Comparison of ENCODE assay signal across 8 mouse cellular contexts in the genomic region with DNA sequence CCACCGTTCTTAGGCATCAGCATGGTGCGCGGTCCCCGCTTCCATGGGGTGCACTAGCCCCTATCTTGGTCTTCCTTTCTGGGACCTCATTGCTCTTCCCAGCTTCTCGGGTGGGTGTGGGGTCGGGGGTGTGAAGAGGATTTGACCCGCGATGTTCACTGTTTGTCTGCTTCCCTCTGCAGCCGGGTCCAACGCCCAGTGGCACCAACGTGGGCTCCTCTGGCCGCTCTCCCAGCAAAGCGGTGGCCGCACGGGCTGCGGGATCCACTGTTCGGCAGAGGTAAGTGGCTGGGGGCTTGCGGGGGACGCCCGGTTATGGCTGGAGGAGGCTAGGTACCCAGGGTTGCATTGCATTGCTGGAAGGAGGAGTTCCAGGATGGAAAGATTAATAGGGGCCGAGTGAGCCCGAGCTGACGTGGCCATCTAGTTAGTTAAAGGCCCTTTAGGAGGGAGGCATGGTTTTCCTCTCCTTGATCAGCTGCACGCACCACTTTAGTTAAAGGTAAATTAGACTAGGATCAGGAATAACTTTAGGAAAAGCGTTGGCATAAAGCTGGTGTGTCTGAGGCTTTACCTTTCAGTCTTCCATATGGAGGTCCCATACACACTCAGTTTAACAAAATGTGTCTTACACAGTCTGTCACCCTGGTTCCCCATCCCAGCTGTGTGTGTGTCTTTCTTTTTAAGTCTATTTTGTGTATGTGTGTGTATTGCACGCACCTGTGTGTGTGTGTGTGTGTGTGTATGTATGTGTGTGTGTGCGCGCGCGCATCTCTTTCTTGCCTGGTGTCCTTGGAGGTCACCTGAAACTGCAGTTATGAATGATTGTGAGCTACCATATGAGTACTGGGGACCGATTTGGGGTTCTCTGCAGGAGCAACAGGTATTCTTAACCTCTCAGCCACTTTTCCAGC. TPM values are rescaled to one million over a fixed set of nuclear protein-coding genes. Genes with fewer than 3 reads are reported as not detected.
DNase-seq lines count a peak whose midpoint lies in the region; ATAC-seq and TF ChIP-seq lines count a peak whose summit lies in the region.

No protein-coding gene starts in this region.

- peak overlapping the region; percentile 90 for H3K9ac ChIP-seq in kidney, embryonic 15.5 days
- H3K9ac ChIP-seq in liver, embryonic 11.5 days (ENCODE audit: low read depth, low read length): peak overlapping the region; percentile 86

- H3K4me3 ChIP-seq in kidney, embryonic 15.5 days (replicated peaks): peak overlapping the region; percentile 95
- H3K4me3 ChIP-seq in G1E (ENCODE audit: low read depth, low read length): peak overlapping the region; percentile 98
- peak overlapping the region; percentile 79 for H3K4me3 ChIP-seq in erythroblast, embryonic 14.5 days (replicated peaks)
- H3K4me3 ChIP-seq in liver, embryonic 11.5 days (ENCODE audit: low read depth, low read length): peak overlapping the region; percentile 86

- H3K27me3 ChIP-seq in kidney, embryonic 15.5 days: no peaks in the 10 kb centered on the region
- H3K27me3 ChIP-seq in G1E (ENCODE audit: insufficient read depth, low read length): no peaks in the 10 kb centered on the region
- H3K27me3 ChIP-seq in erythroblast, embryonic 14.5 days (ENCODE audit: control insufficient read depth): no peaks in the 10 kb centered on the region
- H3K27me3 ChIP-seq in liver, embryonic 11.5 days (replicated peaks; ENCODE audit: control insufficient read depth, insufficient read depth, low read length): no peaks in the 10 kb centered on the region

- H3K4me1 ChIP-seq in kidney, embryonic 15.5 days: peaks cover 25% of the 10 kb centered on the region
- peaks cover 43% of the 10 kb centered on the region for H3K4me1 ChIP-seq in G1E (ENCODE audit: insufficient read depth, low read depth, low read length)
- peaks cover 31% of the 10 kb centered on the region for H3K4me1 ChIP-seq in erythroblast, embryonic 14.5 days (ENCODE audit: control insufficient read depth)
- peaks cover 11% of the 10 kb centered on the region for H3K4me1 ChIP-seq in liver, embryonic 11.5 days (replicated peaks; ENCODE audit: control insufficient read depth, insufficient read depth, low read length)

- no peaks in the 10 kb centered on the region for H3K9me3 ChIP-seq in kidney, embryonic 15.5 days (replicated peaks)
- no peaks in the 10 kb centered on the region for H3K9me3 ChIP-seq in G1E (replicated peaks)
- H3K9me3 ChIP-seq in erythroblast, embryonic 14.5 days (ENCODE audit: control insufficient read depth, low read length): peaks cover 5% of the 10 kb centered on the region
- no peaks in the 10 kb centered on the region for H3K9me3 ChIP-seq in liver, embryonic 11.5 days (ENCODE audit: control insufficient read depth, low read length)

- TF ChIP-seq CTCF in G1E (IDR thresholded peaks at IDR 0.05; ENCODE audit: low read depth, low read length): no peak

- DNase-seq in kidney, adult 18-20 months: no peak
- peak; percentile 4 for DNase-seq in G1E (ENCODE audit: low spot score)
- DNase-seq in liver, embryonic 11.5 days (ENCODE audit: low spot score): peak; percentile 42
- peak; percentile 9 for DNase-seq in yolk sac, embryonic 10.5 days (ENCODE audit: low spot score)
- DNase-seq in spleen, postnatal 36 days (ENCODE audit: low spot score in 2 of 2): no peak
- DNase-seq in urinary bladder, adult 18-20 months (ENCODE audit: low spot score in 2 of 2): no peak

- H3K4me2 ChIP-seq in kidney, embryonic 15.5 days: peak overlapping the region; percentile 73
- H3K4me2 ChIP-seq in liver, embryonic 11.5 days: peak overlapping the region; percentile 95

- no peak for ATAC-seq in kidney, embryonic 15.5 days (replicated peaks; ENCODE audit: low FRiP score)
- ATAC-seq in G1E (ENCODE audit: extremely low read depth, insufficient number of reproducible peaks, low FRiP score, poor library complexity, severe bottlenecking): no peak
- no peak; the same call in 1 of the 2 replicates for ATAC-seq in liver, embryonic 11.5 days (replicated peaks; ENCODE audit: low FRiP score)

- peaks cover 65% of the 10 kb centered on the region for H3K36me3 ChIP-seq in kidney, embryonic 15.5 days
- peaks cover 68% of the 10 kb centered on the region for H3K36me3 ChIP-seq in G1E (replicated peaks)
- peaks cover 62% of the 10 kb centered on the region for H3K36me3 ChIP-seq in erythroblast, embryonic 14.5 days (ENCODE audit: control insufficient read depth)
- H3K36me3 ChIP-seq in liver, embryonic 11.5 days (ENCODE audit: control insufficient read depth, insufficient read depth, low read length): peaks cover 33% of the 10 kb centered on the region

- H3K27ac ChIP-seq in kidney, embryonic 15.5 days: peak overlapping the region; percentile 99
- peak overlapping the region; percentile 83 for H3K27ac ChIP-seq in liver, embryonic 11.5 days (ENCODE audit: low read depth, low read length)

- WGBS in kidney, embryonic 15.5 days: 14% methylated on average over 31 of the region's 31 CpGs
- 13% methylated on average over 31 of the region's 31 CpGs for WGBS in liver, embryonic 11.5 days

RNA-seq across cellular contexts. Expression of a gene that starts 0.5 kb away (rescaled TPM):
- 432 and 474 TPM in 2 replicates for polyA plus RNA-seq in kidney, embryonic 15.5 days (2015; fragmentation: Nextera tagmentation; extraction: Ambion mirVana)
- total RNA-seq in G1E (2014; fragmentation: Nextera tagmentation): 75.2 and 77.9 TPM in 2 replicates
- 145 and 188 TPM in 2 replicates for total RNA-seq in G1E (2017)
- 119 and 157 TPM in 2 replicates for polyA plus RNA-seq in G1E (2012)
- polyA plus RNA-seq in erythroblast, embryonic 14.5 days (2012): 16.4 and 22.0 TPM in 2 replicates
- 373 and 390 TPM in 2 replicates for polyA plus RNA-seq in liver, embryonic 11.5 days (2014; fragmentation: Nextera tagmentation; extraction: Ambion mirVana)

RNA-seq across cellular contexts. Expression of a gene that starts 0.9 kb away (rescaled TPM):
- 66.1 and 72.1 TPM in 2 replicates for polyA plus RNA-seq in kidney, embryonic 15.5 days (2015; fragmentation: Nextera tagmentation; extraction: Ambion mirVana)
- total RNA-seq in G1E (2014; fragmentation: Nextera tagmentation) (57.4 and 74.1 TPM in 2 replicates), G1E (2017) (11.1 and 12.1 TPM in 2 replicates)
- polyA plus RNA-seq in G1E (2012): 9.2 and 15.2 TPM in 2 replicates
- 0.12 and 0.22 TPM in 2 replicates for polyA plus RNA-seq in erythroblast, embryonic 14.5 days (2012)
- polyA plus RNA-seq in liver, embryonic 11.5 days (2014; fragmentation: Nextera tagmentation; extraction: Ambion mirVana): 44.5 and 46.3 TPM in 2 replicates

Comparison
In these comparisons a context has a peak if more than half of its experiments do, and no peak if none do; other contexts are left out.
1. DNase-seq: peak in G1E (single experiment), liver, embryonic 11.5 days (single experiment) and yolk sac, embryonic 10.5 days (single experiment); none in kidney, adult 18-20 months (single experiment), spleen, postnatal 36 days (0 of 2) and urinary bladder, adult 18-20 months (0 of 2).
2. Peak in every context shown above with its lines, with median percentiles within 50 percentile points of each other: H3K4me3 ChIP-seq.